Mouse (Mus musculus) embryonic facial prominence, embryonic 10.5 days (tissue): ENCODE measurements around the gene Olfr1309. TPM values are rescaled to one million over a fixed set of nuclear protein-coding genes. Genes with fewer than 3 reads are reported as not detected.
"Not testable (repeated sequence)": the region's sequence is repeated elsewhere in the genome, so short reads cannot be mapped to it uniquely, and the experiment has no call there.

Source experiments
- DNase-seq: peaks from one replicate; pipeline ENCODE4 v3.0.0-alpha.2; 2017; ENCODE audit warnings: low spot score
- H3K27ac ChIP-seq: fragments of 300-500 bp; sonication (generic); replicated peaks from 2 replicates; pipeline ENCODE4 v1.5.1; 2016; ENCODE audit warnings: mild to moderate bottlenecking
- H3K27me3 ChIP-seq: fragments of 300-500 bp; sonication (generic); replicated peaks from 2 replicates; pipeline ENCODE4 v1.6.1; 2016; ENCODE audit warnings: low read depth, mild to moderate bottlenecking; ENCODE audit not compliant: poor library complexity, severe bottlenecking
- H3K36me3 ChIP-seq: fragments of 300-500 bp; sonication (generic); replicated peaks from 2 replicates; pipeline ENCODE4 v1.6.1; 2016; ENCODE audit warnings: mild to moderate bottlenecking, moderate library complexity
- H3K4me1 ChIP-seq: fragments of 300-500 bp; sonication (generic); 2 replicates; pipeline ENCODE4 v1.6.1; 2016
- H3K4me3 ChIP-seq: fragments of 300-500 bp; sonication (generic); 2 replicates; pipeline ENCODE4 v1.5.1; 2016; ENCODE audit warnings: mild to moderate bottlenecking, moderate library complexity
- H3K9me3 ChIP-seq: fragments of 300-500 bp; sonication (generic); 2 replicates; pipeline ENCODE4 v1.6.1; 2016; ENCODE audit warnings: mild to moderate bottlenecking
- WGBS: fragments of 180-500 bp; shearing (Covaris S2); methylation state at CpG from one replicate; pipeline ENCODE4 v1.1.7; 2016; 5-methylcytosine and 5-hydroxymethylcytosine counted together
- polyA plus RNA-seq: library from polyadenylated mRNA; unstranded; fragments of >200 nt; fragmentation: Nextera tagmentation; extraction: Ambion mirVana; gene quantifications from 2 replicates; pipeline ENCODE4 v1.2.1, GENCODE M21; 2016

Gene Olfr1309
- polyA plus RNA-seq = not detected in 2 replicates

- no peaks in the 10 kb centered on the region for H3K27me3 ChIP-seq
- no peak for DNase-seq
Observed at GRCm38 (mm10) chr2:111990181-111990580, at the start of gene Olfr1309. TSS of gene Olfr1309 (minus strand) at chr2:111990281.

GRCm38 (mm10) chr2:112026971-112027370, 36.9 kb upstream of the Olfr1309 start:
- DNase-seq, H3K9me3 ChIP-seq, H3K27me3 ChIP-seq, H3K4me3 ChIP-seq, H3K27ac ChIP-seq, H3K4me1 ChIP-seq, H3K36me3 ChIP-seq: not testable (repeated sequence)
- 54% methylated on average over 6 of the region's 6 CpGs for WGBS

More at GRCm38 (mm10) chr2:111990181-111990580, at the start of gene Olfr1309:
- H3K9me3 ChIP-seq = no peaks in the 10 kb centered on the region
- 75% methylated on average over 1 of the region's 1 CpGs for WGBS
- no peaks in the 10 kb centered on the region for H3K36me3 ChIP-seq
- H3K27ac ChIP-seq = no peak within 1 kb of the TSS
- no peak within 1 kb of the TSS for H3K4me3 ChIP-seq
- H3K4me1 ChIP-seq = no peaks in the 10 kb centered on the region

- Histone ChIP-seq H3K4me1 (no peaks in the 10 kb centered on the region), H3K9me3 (no peaks in the 10 kb centered on the region), H3K4me3 (no peak within 1 kb of the TSS), H3K36me3 (no peaks in the 10 kb centered on the region), H3K27me3 (no peaks in the 10 kb centered on the region), H3K27ac (no peak within 1 kb of the TSS)
- 93% methylated on average over 2 of the region's 2 CpGs for WGBS
- no peak for DNase-seq
Observed at GRCm38 (mm10) chr2:112024312-112024711, 34.2 kb upstream of the Olfr1309 start, which contains the start of gene Olfr1311. TSS of gene Olfr1311 (minus strand) at chr2:112024412.

GRCm38 (mm10) chr2:112014900-112015299, 24.8 kb upstream of the Olfr1309 start:
- H3K36me3 ChIP-seq = no peaks in the 10 kb centered on the region
- no peak for DNase-seq
- H3K9me3 ChIP-seq = no peaks in the 10 kb centered on the region
- H3K27me3 ChIP-seq = no peaks in the 10 kb centered on the region
- 85% methylated on average over 3 of the region's 3 CpGs for WGBS
- H3K4me1 ChIP-seq = no peaks in the 10 kb centered on the region
- H3K4me3 ChIP-seq = no peak overlapping the region
- no peak overlapping the region for H3K27ac ChIP-seq

- DNase-seq = no peak
- Histone ChIP-seq H3K4me1 (no peaks in the 10 kb centered on the region), H3K27ac (no peak within 1 kb of the TSS), H3K4me3 (no peak within 1 kb of the TSS), H3K9me3 (no peaks in the 10 kb centered on the region), H3K27me3 (no peaks in the 10 kb centered on the region), H3K36me3 (no peaks in the 10 kb centered on the region)
Observed at GRCm38 (mm10) chr2:112012608-112013007, 22.5 kb upstream of the Olfr1309 start, which contains the start of gene Olfr1310. TSS of gene Olfr1310 (minus strand) at chr2:112012708.

- WGBS = 52% methylated on average over 1 of the region's 1 CpGs
Observed at GRCm38 (mm10) chr2:111964844-111965243, 25.2 kb downstream of the Olfr1309 start, which contains the start of gene Olfr1308. TSS of gene Olfr1308 (minus strand) at chr2:111964944.

GRCm38 (mm10) chr2:111949340-111949739, 40.7 kb downstream of the Olfr1309 start, which contains the start of gene Olfr1307:
TSS of gene Olfr1307 (minus strand) at chr2:111949440.
- H3K4me1 ChIP-seq = no peaks in the 10 kb centered on the region
- H3K27ac ChIP-seq = no peak within 1 kb of the TSS
- H3K36me3 ChIP-seq = no peaks in the 10 kb centered on the region
- H3K4me3 ChIP-seq = no peak within 1 kb of the TSS
- WGBS = 86% methylated on average over 1 of the region's 1 CpGs
- DNase-seq = no peak
- H3K9me3 ChIP-seq = no peaks in the 10 kb centered on the region
- H3K27me3 ChIP-seq = no peaks in the 10 kb centered on the region

More at GRCm38 (mm10) chr2:111964844-111965243, 25.2 kb downstream of the Olfr1309 start, which contains the start of gene Olfr1308:
- Histone ChIP-seq H3K4me3 (no peak within 1 kb of the TSS), H3K9me3 (no peaks in the 10 kb centered on the region), H3K36me3 (no peaks in the 10 kb centered on the region), H3K4me1 (no peaks in the 10 kb centered on the region), H3K27me3 (no peaks in the 10 kb centered on the region), H3K27ac (no peak within 1 kb of the TSS)
- DNase-seq = no peak

Other genes with a start within 250 kb of the Olfr1309 start
- gene Olfr1301, start 239.3 kb downstream of the Olfr1309 start, polyA plus RNA-seq = not detected in 2 replicates
- gene Olfr1302, start 212.9 kb downstream of the Olfr1309 start, polyA plus RNA-seq = not detected in 2 replicates
- gene Olfr1303, start 169.9 kb downstream of the Olfr1309 start, polyA plus RNA-seq = not detected in 2 replicates
- not detected in 2 replicates for gene Olfr1305, start 113.1 kb downstream of the Olfr1309 start, polyA plus RNA-seq
- gene Olfr1306, start 74.0 kb downstream of the Olfr1309 start, polyA plus RNA-seq = not detected in 2 replicates
- 0.01 TPM in 1 of 2 replicates, not detected in the other for gene Olfr1307, start 40.8 kb downstream of the Olfr1309 start, polyA plus RNA-seq
- not detected in 2 replicates for gene Olfr1308, start 25.3 kb downstream of the Olfr1309 start, polyA plus RNA-seq
- not detected in 2 replicates for gene Olfr1310, start 22.4 kb upstream of the Olfr1309 start, polyA plus RNA-seq
- gene Olfr1311, start 34.1 kb upstream of the Olfr1309 start, polyA plus RNA-seq = not detected in 2 replicates
- not detected in 2 replicates for gene Olfr1312, start 60.0 kb upstream of the Olfr1309 start, polyA plus RNA-seq
- not detected in 2 replicates for gene Olfr1313, start 87.6 kb upstream of the Olfr1309 start, polyA plus RNA-seq
- gene Olfr1314, start 106.5 kb upstream of the Olfr1309 start, polyA plus RNA-seq = not detected in 2 replicates
- gene Olfr1315-ps1, start 125.2 kb upstream of the Olfr1309 start, polyA plus RNA-seq = not detected in 2 replicates
- not detected in 2 replicates for gene Olfr1316, start 144.7 kb upstream of the Olfr1309 start, polyA plus RNA-seq
- gene Olfr1317, start 150.0 kb upstream of the Olfr1309 start, polyA plus RNA-seq = not detected in 2 replicates
- gene Olfr1318, start 163.9 kb upstream of the Olfr1309 start, polyA plus RNA-seq = not detected in 2 replicates
- gene Lpcat4, start 249.2 kb upstream of the Olfr1309 start, polyA plus RNA-seq = 13.1 and 14.0 TPM in 2 replicates